Mouse (Mus musculus): ENCODE measurements around the gene Isca2.

Isca2 gene

DNA sequence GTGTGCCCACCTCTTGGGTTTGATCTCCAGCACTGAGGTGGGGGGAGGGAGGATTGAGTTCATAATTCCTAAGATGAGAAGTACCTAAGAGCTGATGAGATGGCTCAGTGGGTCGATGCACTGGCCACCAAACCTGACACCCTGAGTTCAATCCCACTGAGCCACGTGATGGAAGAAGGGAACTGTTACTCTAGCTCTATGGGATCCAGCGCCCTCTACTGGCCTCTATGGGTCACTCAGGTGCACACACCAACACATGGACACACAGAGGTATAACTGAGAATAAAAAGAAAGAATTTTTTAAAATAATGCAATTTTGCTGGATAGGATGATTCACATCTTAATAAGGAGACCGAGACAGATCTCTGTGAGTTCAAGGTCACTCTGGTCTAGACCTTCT is 45.4 kb downstream of the Isca2 start:
- DNase-seq (ENCODE audit: low read depth, low spot score) = no peak

DNA sequence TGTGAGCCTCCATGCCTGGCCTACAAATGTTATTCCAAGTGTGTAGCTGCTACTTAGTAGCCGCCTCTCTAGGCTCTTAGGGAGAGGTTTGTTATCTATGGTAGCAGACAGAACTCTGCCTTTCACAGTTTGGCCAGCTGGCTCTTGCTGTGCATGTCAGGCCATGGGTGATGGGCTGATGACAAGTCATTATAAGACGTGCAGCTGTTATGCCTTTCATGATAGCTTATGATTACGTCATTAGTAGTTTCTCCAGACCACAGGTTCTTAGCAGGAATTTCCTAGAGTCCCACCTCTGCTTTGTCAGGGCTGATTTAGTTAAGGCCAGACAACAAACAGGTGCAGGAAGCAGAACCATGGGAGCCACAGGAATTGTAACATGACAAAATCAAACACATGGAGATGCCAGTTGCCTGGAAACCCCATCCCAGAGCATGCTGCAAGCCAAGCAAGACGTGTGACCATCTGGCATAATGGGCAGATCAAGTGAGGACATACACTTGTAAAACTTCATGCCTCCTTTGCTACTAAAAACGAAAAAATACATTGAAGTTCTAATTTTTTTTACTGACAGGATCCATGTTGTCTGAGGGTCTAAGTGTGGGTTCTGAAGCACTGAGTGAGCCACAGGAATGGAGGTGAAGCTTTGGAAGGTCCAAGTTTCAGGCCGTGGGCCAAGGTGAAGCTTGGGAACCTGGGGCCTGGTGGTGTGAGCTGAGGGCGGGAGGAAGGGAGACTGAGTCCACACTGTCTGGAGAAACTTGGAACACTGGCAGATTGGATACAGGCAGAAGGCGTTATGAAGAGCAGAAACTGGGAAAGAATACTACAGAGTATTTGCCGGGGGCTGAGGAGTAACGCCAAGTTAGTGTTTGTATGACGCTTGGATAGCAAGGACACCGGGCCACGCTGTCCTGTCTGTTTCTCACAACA is 46.5 kb downstream of the Isca2 start:
- peak; percentile 23 for DNase-seq (ENCODE audit: low read depth, low spot score)

DNA sequence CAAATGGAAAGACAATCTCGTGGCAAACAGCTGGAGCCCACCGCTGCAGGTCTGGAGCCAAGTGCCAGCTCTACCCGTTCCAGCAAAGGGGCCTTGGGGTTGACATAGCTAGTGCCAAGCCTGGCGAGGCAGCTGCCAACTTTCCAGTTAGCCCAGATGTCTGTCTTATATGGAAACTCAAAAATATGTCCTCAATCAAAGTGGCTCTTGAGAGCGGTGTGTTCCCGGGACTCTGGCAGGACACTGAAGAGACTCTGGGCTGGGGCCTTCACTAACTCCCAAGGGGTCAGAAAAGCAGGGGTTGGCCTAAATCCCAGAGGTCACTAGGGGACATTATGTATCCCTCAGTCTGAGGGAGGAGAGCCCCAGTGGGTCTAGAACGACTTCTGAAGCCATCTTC is 50.5 kb downstream of the Isca2 start:
- no peak for DNase-seq (ENCODE audit: low read depth, low spot score)

DNA sequence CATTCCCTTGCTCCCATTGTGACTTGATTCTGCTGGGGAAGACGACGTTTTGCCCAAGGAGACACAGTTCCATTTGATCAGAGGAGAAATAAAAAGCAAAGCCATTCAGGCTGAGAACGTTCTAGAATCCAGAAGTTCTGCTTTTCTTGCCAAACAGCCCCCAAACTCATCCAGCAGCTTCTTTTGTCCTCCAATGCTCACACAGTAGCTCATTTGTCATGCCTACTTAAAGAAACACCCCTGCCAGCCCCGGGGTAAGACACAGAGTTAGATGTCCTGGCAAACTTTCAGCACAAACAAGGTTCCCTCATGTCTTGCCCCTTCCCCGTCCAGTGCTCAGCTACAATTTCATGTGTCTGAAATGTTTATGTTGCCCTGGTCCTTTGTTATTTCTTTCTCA is 51.2 kb downstream of the Isca2 start:
- DNase-seq (ENCODE audit: low read depth, low spot score) = no peak
